Mouse (Mus musculus) intestine, embryonic 16.5 days (tissue): ENCODE results near the gene Rgs7. TPM values are rescaled to one million over a fixed set of nuclear protein-coding genes. Genes with fewer than 3 reads are reported as not detected.

Experiments used
- ATAC-seq: fragments of 200-750 bp; cut with Nextera tagmentation; 2 replicates; pipeline ENCODE4 v1.8.0; 2017; ENCODE audit warnings: moderate TSS enrichment, moderate library complexity
- H3K27ac ChIP-seq: fragments of 300-500 bp; sonication (generic); 2 replicates; pipeline ENCODE4 v1.5.1; 2014; ENCODE audit warnings: mild to moderate bottlenecking, low read length
- H3K27me3 ChIP-seq: fragments of 300-500 bp; sonication (generic); replicated peaks from 2 replicates; pipeline ENCODE4 v1.6.1; 2014; ENCODE audit warnings: low read length, control low read depth, mixed read lengths; ENCODE audit not compliant: control insufficient read depth, insufficient read depth
- H3K36me3 ChIP-seq: fragments of 300-500 bp; sonication (generic); 2 replicates; pipeline ENCODE4 v1.6.1; 2014; ENCODE audit warnings: low read length, control low read depth; ENCODE audit not compliant: control insufficient read depth, insufficient read depth
- H3K4me1 ChIP-seq: fragments of 300-500 bp; sonication (generic); 2 replicates; pipeline ENCODE4 v1.6.1; 2014; ENCODE audit warnings: low read length, control low read depth, mixed read lengths; ENCODE audit not compliant: control insufficient read depth, insufficient read depth
- H3K4me2 ChIP-seq: fragments of 300-500 bp; sonication (generic); 2 replicates; pipeline ENCODE4 v1.6.1; 2014; ENCODE audit warnings: low read depth, low read length, control low read depth
- H3K4me3 ChIP-seq: fragments of 300-500 bp; sonication (generic); 2 replicates; pipeline ENCODE4 v1.5.1; 2014; ENCODE audit warnings: mild to moderate bottlenecking, low read length
- H3K9ac ChIP-seq: fragments of 300-500 bp; sonication (generic); 2 replicates; pipeline ENCODE4 v1.6.1; 2014; ENCODE audit warnings: low read depth, low read length
- H3K9me3 ChIP-seq: fragments of 300-500 bp; sonication (generic); 2 replicates; pipeline ENCODE4 v1.6.1; 2016; ENCODE audit warnings: low read length, control low read depth; ENCODE audit not compliant: control insufficient read depth
- WGBS: fragments of 180-500 bp; shearing (Covaris S2); extraction: QIAGEN DNeasy Blood & Tissue Kit; methylation state at CpG from one replicate; pipeline ENCODE4 v1.1.7; 2014; 5-methylcytosine and 5-hydroxymethylcytosine counted together
- polyA plus RNA-seq: library from polyadenylated mRNA; unstranded; fragments of >200 nt; fragmentation: Nextera tagmentation; extraction: Ambion mirVana; gene quantifications from 2 replicates; pipeline ENCODE4 v1.2.1, GENCODE M21; 2015

Rgs7 gene
- polyA plus RNA-seq, 1 experiment from 2014 or later: 1.4 TPM

DNA sequence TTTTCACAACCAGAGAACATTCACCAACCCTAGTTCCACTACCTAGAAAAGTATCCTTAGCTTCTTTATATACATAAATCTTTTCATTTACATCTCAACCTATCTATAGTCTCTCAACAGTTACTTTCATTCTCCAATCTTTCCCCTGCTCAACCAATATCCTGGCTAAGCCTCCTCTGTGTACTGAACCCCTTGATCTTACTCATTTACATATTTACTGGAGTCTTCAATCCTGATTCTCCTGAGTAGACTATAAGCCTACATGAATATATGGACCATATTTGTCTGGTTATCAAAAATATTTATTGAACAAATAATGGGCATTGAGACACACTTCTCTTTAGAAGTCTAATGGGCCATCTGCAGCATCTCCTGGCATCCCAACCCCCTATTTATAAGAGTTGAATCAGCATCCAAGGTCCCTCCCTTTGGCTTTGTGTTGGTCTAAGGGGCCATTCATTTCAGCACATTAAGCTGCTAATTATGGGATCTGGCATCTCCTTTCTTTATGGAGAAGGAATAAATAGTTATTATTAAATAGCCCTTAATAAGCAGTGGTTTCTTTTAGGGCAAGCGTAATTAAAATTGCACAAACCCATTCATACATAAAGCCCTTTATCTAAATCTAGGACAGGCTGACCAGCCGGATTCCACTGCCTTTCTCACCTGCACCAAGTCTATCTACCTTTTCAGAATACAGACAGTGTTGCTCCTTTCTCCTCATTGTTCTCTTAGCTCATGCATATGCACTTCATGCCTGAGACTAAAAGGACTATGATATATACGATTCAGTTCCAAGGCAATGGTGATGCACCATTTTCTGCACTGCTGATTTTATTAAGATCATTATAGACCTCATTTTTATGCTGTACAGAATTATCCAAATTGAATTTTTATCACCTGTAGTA is 270.5 kb downstream of the Rgs7 start:
- H3K9me3 ChIP-seq: no peaks in the 10 kb centered on the region
- H3K4me2 ChIP-seq: no peak overlapping the region
- ATAC-seq: no peak
- H3K4me1 ChIP-seq: no peaks in the 10 kb centered on the region
- no peak overlapping the region for H3K27ac ChIP-seq
- WGBS: 86% methylated on average over 3 of the region's 3 CpGs
- no peaks in the 10 kb centered on the region for H3K36me3 ChIP-seq
- H3K4me3 ChIP-seq: no peak overlapping the region
- no peak overlapping the region for H3K9ac ChIP-seq
- H3K27me3 ChIP-seq: no peaks in the 10 kb centered on the region

DNA sequence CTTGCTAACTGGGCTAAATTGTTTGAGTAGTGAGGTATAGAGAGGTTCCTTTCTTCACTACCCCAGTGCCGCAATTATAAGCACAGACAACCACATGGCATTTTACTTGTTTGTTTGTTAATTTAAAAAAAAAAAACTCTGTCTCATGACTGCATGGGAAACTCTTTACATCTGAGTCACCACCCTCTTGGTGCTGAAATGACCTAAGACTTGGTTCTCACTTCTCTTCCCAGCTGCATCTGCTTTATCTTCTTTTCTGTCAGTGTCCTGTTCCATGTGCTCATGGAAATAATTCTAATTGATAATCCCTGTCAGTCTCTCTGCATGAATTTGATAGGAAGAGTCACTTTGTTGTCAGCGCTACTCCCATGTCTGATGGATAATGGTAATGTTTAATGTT is 272.7 kb downstream of the Rgs7 start:
- Histone ChIP-seq H3K4me1 (no peaks in the 10 kb centered on the region), H3K4me2 (no peak overlapping the region), H3K36me3 (no peaks in the 10 kb centered on the region), H3K4me3 (no peak overlapping the region), H3K9ac (no peak overlapping the region), H3K27ac (no peak overlapping the region), H3K9me3 (no peaks in the 10 kb centered on the region), H3K27me3 (no peaks in the 10 kb centered on the region)
- 87% methylated on average over 2 of the region's 2 CpGs for WGBS
- no peak for ATAC-seq

DNA sequence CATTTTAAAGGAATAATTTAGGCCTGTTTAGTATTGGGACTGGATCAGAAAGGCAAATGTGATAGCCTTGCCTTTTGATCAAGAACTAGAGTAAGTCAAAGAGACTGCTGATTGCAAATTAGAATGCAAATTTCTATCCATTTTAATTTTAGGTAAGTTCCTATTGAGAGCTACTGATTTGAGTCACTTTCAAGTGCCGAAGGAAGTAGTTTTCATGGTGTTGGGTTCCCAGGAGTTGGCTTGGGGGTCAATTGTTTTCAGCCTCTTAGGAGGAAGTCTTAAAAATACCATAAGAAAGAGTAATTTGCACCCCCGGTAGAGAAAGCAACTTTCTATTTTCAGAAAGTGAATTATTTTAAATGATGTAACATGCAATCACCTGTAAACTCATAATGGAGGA is 285.3 kb downstream of the Rgs7 start:
- Histone ChIP-seq H3K9ac (no peak overlapping the region), H3K4me1 (no peaks in the 10 kb centered on the region), H3K9me3 (no peaks in the 10 kb centered on the region), H3K4me3 (no peak overlapping the region), H3K27ac (no peak overlapping the region), H3K27me3 (no peaks in the 10 kb centered on the region), H3K36me3 (no peaks in the 10 kb centered on the region), H3K4me2 (no peak overlapping the region)
- WGBS: 86% methylated on average over 2 of the region's 2 CpGs
- ATAC-seq: no peak

DNA sequence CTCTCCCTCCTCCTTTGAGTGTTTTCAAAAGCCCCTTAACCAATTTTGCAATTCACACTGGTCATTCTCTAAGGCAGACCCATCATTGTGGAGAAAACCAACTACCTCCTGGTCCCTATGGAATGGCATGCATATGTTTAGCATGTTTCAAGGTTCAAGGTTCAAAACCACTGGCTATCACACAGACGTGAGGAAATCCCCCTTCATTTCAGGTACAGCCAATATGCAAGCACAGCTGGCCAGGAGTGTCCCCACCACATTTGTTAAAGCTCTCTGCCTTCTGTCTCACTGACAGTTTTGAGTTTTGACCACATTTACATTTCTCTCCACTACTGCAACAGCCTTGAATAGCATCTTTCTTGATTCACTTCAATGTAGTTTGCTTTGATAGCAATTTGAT is 286.7 kb downstream of the Rgs7 start:
- no peak for ATAC-seq
- H3K9me3 ChIP-seq: no peaks in the 10 kb centered on the region
- 46% methylated on average over 1 of the region's 1 CpGs for WGBS

DNA sequence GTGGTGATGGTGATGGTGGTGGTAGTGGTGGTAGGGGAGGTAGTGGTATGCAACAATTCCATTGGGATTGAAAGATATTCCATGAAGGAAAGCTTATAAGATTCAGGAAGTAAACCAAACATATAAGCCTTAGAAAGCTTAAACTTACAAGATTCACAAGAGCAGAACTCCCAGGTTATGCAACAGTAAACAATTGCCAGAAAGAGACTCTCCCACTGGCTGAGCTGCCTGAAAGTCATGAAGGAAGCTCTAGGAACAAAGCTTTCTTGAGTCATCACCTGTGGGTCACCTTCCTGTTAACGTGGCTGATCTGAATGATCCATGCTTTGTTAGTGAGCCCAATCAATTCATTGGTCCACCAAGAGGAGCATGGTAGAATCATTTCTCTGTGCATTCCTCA is 288.8 kb downstream of the Rgs7 start:
- Histone ChIP-seq H3K4me1 (no peaks in the 10 kb centered on the region), H3K4me3 (no peak overlapping the region), H3K9ac (no peak overlapping the region), H3K4me2 (no peak overlapping the region), H3K27ac (no peak overlapping the region), H3K9me3 (no peaks in the 10 kb centered on the region), H3K27me3 (no peaks in the 10 kb centered on the region), H3K36me3 (no peaks in the 10 kb centered on the region)
- ATAC-seq: no peak
- WGBS: 62% methylated on average over 1 of the region's 1 CpGs

More for the DNA sequence above, 286.7 kb downstream of the Rgs7 start:
- no peak overlapping the region for H3K9ac ChIP-seq
- no peaks in the 10 kb centered on the region for H3K36me3 ChIP-seq
- H3K27ac ChIP-seq: no peak overlapping the region
- H3K4me3 ChIP-seq: no peak overlapping the region
- no peaks in the 10 kb centered on the region for H3K4me1 ChIP-seq
- no peaks in the 10 kb centered on the region for H3K27me3 ChIP-seq
- no peak overlapping the region for H3K4me2 ChIP-seq

DNA sequence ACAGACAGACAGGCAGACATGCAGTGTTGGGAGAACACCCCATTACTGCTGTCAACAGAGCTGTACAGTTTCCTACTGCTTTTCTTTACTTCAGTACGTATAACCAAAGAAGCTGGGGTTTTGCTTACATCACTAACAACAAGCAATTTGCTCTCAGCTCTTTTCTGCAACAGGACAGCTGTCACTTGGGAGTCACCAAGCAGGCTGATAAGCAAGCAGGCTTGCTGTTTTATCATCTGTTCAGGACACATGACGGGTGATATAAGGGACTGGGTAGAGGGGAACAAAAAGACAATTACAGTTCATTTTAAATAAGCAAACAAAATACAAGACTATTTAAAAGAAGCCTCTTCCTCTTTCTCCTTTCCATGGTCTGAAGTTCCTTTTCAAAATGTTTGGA is 289.4 kb downstream of the Rgs7 start:
- Histone ChIP-seq H3K36me3 (no peaks in the 10 kb centered on the region), H3K9ac (no peak overlapping the region), H3K27ac (no peak overlapping the region), H3K9me3 (no peaks in the 10 kb centered on the region), H3K4me3 (no peak overlapping the region), H3K27me3 (no peaks in the 10 kb centered on the region), H3K4me1 (no peaks in the 10 kb centered on the region), H3K4me2 (no peak overlapping the region)
- WGBS: 50% methylated on average over 2 of the region's 2 CpGs
- no peak for ATAC-seq

DNA sequence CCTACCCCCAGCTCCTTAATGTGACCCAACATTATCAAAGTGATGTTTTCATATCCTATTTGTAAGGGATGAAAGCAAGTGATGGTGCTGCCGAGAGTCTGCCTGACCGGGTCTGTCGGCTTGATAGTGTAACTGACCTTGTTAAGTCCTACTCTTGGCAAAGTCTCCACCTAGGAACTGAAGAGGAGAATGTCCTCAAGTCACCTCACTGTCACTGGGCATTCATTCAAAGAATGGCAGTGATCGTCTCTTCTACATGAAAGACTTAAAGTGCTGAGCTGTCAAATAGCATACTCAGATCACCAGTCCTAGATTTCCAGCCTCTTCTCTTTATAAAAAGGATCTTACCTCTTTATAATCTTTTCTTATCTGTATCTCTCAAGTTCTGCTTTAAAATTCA is 293.4 kb downstream of the Rgs7 start:
- 93% methylated on average over 4 of the region's 4 CpGs for WGBS
- Histone ChIP-seq H3K4me2 (no peak overlapping the region), H3K4me1 (no peaks in the 10 kb centered on the region), H3K4me3 (no peak overlapping the region), H3K9ac (no peak overlapping the region), H3K9me3 (no peaks in the 10 kb centered on the region), H3K27me3 (no peaks in the 10 kb centered on the region), H3K36me3 (no peaks in the 10 kb centered on the region), H3K27ac (no peak overlapping the region)
- no peak for ATAC-seq

DNA sequence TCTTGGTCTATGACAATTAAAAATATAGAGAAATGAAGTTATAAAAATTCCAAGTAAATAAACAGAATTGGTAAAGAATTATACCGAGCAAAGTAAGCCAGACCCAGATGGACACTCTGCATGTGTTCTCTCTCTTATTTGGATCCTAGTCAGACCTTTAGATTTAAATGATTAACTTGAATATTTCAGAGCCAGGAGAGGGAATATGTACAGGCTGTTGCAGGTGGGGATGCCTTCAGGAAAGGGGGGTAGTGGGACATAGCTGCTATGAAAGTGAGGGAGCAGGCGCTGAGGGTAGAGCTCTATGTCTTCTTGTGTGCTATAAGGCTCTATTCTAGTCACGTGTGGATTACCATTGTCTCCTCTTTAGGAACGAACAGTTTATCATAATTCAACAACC is 296.5 kb downstream of the Rgs7 start:
- H3K36me3 ChIP-seq: no peaks in the 10 kb centered on the region
- H3K9ac ChIP-seq: no peak overlapping the region
- H3K4me2 ChIP-seq: no peak overlapping the region
- H3K27me3 ChIP-seq: no peaks in the 10 kb centered on the region
- 80% methylated on average over 4 of the region's 4 CpGs for WGBS
- no peak for ATAC-seq
- H3K4me3 ChIP-seq: no peak overlapping the region
- H3K27ac ChIP-seq: no peak overlapping the region
- H3K9me3 ChIP-seq: no peaks in the 10 kb centered on the region
- no peaks in the 10 kb centered on the region for H3K4me1 ChIP-seq

DNA sequence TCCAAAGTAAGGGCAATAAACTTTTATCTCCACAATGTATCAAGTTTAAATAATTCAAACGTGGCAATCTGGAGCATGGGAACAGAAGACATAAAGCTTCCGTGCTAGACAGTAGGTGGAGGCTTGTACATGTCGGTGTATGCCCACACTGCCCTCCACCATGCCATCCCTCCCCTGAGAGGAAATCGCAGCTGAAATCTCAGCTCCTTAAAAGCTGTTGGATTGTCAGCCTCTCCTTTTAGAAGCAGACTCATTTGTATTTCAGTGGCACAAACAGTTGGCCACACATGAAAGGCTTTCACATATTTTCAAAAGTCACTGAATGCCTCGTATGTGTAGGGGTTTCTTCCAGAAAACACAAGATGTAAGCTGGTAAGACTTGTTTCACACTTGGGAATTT is 304.1 kb downstream of the Rgs7 start:
- WGBS: 72% methylated on average over 5 of the region's 5 CpGs
- no peaks in the 10 kb centered on the region for H3K27me3 ChIP-seq
- no peaks in the 10 kb centered on the region for H3K9me3 ChIP-seq
- H3K4me3 ChIP-seq: no peak overlapping the region
- H3K4me1 ChIP-seq: no peaks in the 10 kb centered on the region
- no peak overlapping the region for H3K4me2 ChIP-seq
- no peak overlapping the region for H3K27ac ChIP-seq
- no peaks in the 10 kb centered on the region for H3K36me3 ChIP-seq
- ATAC-seq: no peak
- no peak overlapping the region for H3K9ac ChIP-seq

DNA sequence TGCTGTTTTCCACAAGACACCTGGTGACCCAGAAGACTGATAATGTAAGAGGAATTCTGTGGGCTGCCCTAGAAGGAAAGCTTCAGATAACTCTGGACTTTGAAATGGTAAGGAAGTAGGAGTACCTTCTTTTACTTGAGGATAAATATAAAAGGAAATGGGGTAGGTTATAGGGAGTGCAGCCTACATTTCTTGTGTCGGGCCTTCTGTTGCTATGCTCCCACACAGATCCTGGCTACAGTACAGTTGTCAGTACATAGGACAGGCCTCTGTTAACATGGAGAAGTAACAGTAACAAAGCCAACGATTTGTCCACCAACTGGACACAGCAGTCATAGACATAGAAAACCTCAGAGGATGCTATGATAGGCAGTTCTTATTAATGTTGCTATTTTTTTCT is 307.1 kb downstream of the Rgs7 start:
- no peak overlapping the region for H3K4me2 ChIP-seq
- 85% methylated on average over 2 of the region's 2 CpGs for WGBS
- no peak for ATAC-seq
- no peaks in the 10 kb centered on the region for H3K36me3 ChIP-seq
- no peaks in the 10 kb centered on the region for H3K9me3 ChIP-seq
- H3K9ac ChIP-seq: no peak overlapping the region
- no peaks in the 10 kb centered on the region for H3K27me3 ChIP-seq
- no peaks in the 10 kb centered on the region for H3K4me1 ChIP-seq
- no peak overlapping the region for H3K27ac ChIP-seq
- no peak overlapping the region for H3K4me3 ChIP-seq
